Mouse (Mus musculus): Measurements from ENCODE around the gene Olfr111.
"Not testable (repeated sequence)": the region's sequence is repeated elsewhere in the genome, so short reads cannot be mapped to it uniquely, and the experiment has no call there.

The Olfr111 gene

GRCm38 (mm10) chr17:37507730-37508129 is at the start of gene Olfr111:
Gene Olfr111, plus strand, starts transcription at chr17:37508030.
- no peak for ATAC-seq (ENCODE audit: insufficient number of reproducible peaks, low FRiP score, low TSS enrichment)

- ATAC-seq (ENCODE audit: insufficient number of reproducible peaks, low FRiP score, low TSS enrichment): no peak
Observed at GRCm38 (mm10) chr17:37458616-37459015, 49.2 kb upstream of the Olfr111 start, which contains the start of gene Olfr109. Gene Olfr109, plus strand, starts transcription at chr17:37458916.

GRCm38 (mm10) chr17:37483452-37483851 is 24.4 kb upstream of the Olfr111 start, which contains the start of gene H2-M2:
Gene H2-M2, minus strand, starts transcription at chr17:37483552.
- ATAC-seq (ENCODE audit: insufficient number of reproducible peaks, low FRiP score, low TSS enrichment): no peak

- ATAC-seq (ENCODE audit: insufficient number of reproducible peaks, low FRiP score, low TSS enrichment): no peak
Observed at GRCm38 (mm10) chr17:37491930-37492518, 15.8 kb upstream of the Olfr111 start, which contains the start of gene Olfr110. Gene Olfr110, plus strand, starts transcription at chr17:37492468.

- not testable (repeated sequence) for ATAC-seq (ENCODE audit: insufficient number of reproducible peaks, low FRiP score, low TSS enrichment)
Observed at GRCm38 (mm10) chr17:37524612-37525011, 16.8 kb downstream of the Olfr111 start.

GRCm38 (mm10) chr17:37525427-37525826 is 17.6 kb downstream of the Olfr111 start:
- not testable (repeated sequence) for ATAC-seq (ENCODE audit: insufficient number of reproducible peaks, low FRiP score, low TSS enrichment)

- no peak for ATAC-seq (ENCODE audit: insufficient number of reproducible peaks, low FRiP score, low TSS enrichment)
Observed at GRCm38 (mm10) chr17:37535173-37535572, 27.3 kb downstream of the Olfr111 start.

GRCm38 (mm10) chr17:37538416-37538815 is 30.6 kb downstream of the Olfr111 start:
- ATAC-seq (ENCODE audit: insufficient number of reproducible peaks, low FRiP score, low TSS enrichment): not testable (repeated sequence)

- ATAC-seq (ENCODE audit: insufficient number of reproducible peaks, low FRiP score, low TSS enrichment): no peak
Observed at GRCm38 (mm10) chr17:37541454-37542119, 33.8 kb downstream of the Olfr111 start.

GRCm38 (mm10) chr17:37543800-37544435 is 36.1 kb downstream of the Olfr111 start:
- no peak for ATAC-seq (ENCODE audit: insufficient number of reproducible peaks, low FRiP score, low TSS enrichment)

GRCm38 (mm10) chr17:37558913-37559615 is 51.2 kb downstream of the Olfr111 start:
- no peak for ATAC-seq (ENCODE audit: insufficient number of reproducible peaks, low FRiP score, low TSS enrichment)

- ATAC-seq (ENCODE audit: insufficient number of reproducible peaks, low FRiP score, low TSS enrichment): no peak
Observed at GRCm38 (mm10) chr17:37569351-37569750, 61.5 kb downstream of the Olfr111 start, which contains the start of gene Olfr112. Gene Olfr112, minus strand, starts transcription at chr17:37569451.

- ATAC-seq (ENCODE audit: insufficient number of reproducible peaks, low FRiP score, low TSS enrichment): no peak
Observed at GRCm38 (mm10) chr17:37577563-37577962, 69.7 kb downstream of the Olfr111 start, which contains the start of gene Olfr113. Gene Olfr113, minus strand, starts transcription at chr17:37577663.

All from cerebellum, adult (tissue).